Mouse (Mus musculus): ENCODE measurements around the gene Mknk2. TPM values are rescaled to one million over a fixed set of nuclear protein-coding genes. Genes with fewer than 3 reads are reported as not detected.

Gene Mknk2
- total RNA-seq (2021) = 10 to 100 TPM; 39.9 to 42.0 TPM

GRCm38 (mm10) chr10:80677942-80678436, at the start of gene Mknk2:
Mknk2 (minus strand) TSS chr10:80678112.
- DNase-seq (ENCODE audit: low spot score in 2 of 2) = peak; percentile 75
- intact Hi-C loops (cut with DNase I) = loop anchor here (2.0 kb wide), 2 partner anchors 21 to 55 kb away; partner anchors contain the start of genes Btbd2 and Csnk1g2

GRCm38 (mm10) chr10:80717281-80717680, 39.4 kb upstream of the Mknk2 start:
- intact Hi-C loops (cut with DNase I) = no loop called here

GRCm38 (mm10) chr10:80710834-80711233, 32.9 kb upstream of the Mknk2 start:
- intact Hi-C loops (cut with DNase I) = no loop called here
- DNase-seq (ENCODE audit: low spot score in 2 of 2) = no peak

More at GRCm38 (mm10) chr10:80717281-80717680, 39.4 kb upstream of the Mknk2 start:
- no peak for DNase-seq (ENCODE audit: low spot score in 2 of 2)

- intact Hi-C loops (cut with DNase I) = no loop called here
These were observed 27.6 kb upstream of the Mknk2 start for GRCm38 (mm10) chr10:80705479-80705878.

GRCm38 (mm10) chr10:80705033-80705432, 27.1 kb upstream of the Mknk2 start:
- intact Hi-C loops (cut with DNase I) = no loop called here

More at GRCm38 (mm10) chr10:80705479-80705878, 27.6 kb upstream of the Mknk2 start:
- DNase-seq (ENCODE audit: low spot score in 2 of 2) = no peak

GRCm38 (mm10) chr10:80704418-80704817, 26.5 kb upstream of the Mknk2 start:
- intact Hi-C loops (cut with DNase I) = loop anchor here (5.0 kb wide), 1 partner anchor 47 kb away; the partner anchor contains the start of gene Btbd2
- no peak for DNase-seq (ENCODE audit: low spot score in 2 of 2)

More at GRCm38 (mm10) chr10:80705033-80705432, 27.1 kb upstream of the Mknk2 start:
- DNase-seq (ENCODE audit: low spot score in 2 of 2) = no peak

GRCm38 (mm10) chr10:80703643-80704042, 25.7 kb upstream of the Mknk2 start:
- intact Hi-C loops (cut with DNase I) = loop anchor here (5.0 kb wide), 1 partner anchor 46 kb away; the partner anchor contains the start of gene Btbd2
- no peak for DNase-seq (ENCODE audit: low spot score in 2 of 2)

GRCm38 (mm10) chr10:80702536-80703390, 24.9 kb upstream of the Mknk2 start:
- intact Hi-C loops (cut with DNase I) = loop anchor here (5.0 kb wide), 1 partner anchor 45 kb away; the partner anchor contains the start of gene Btbd2
- peak; percentile 95 to 96 for DNase-seq (ENCODE audit: low spot score in 2 of 2)

GRCm38 (mm10) chr10:80701721-80702535, 24.0 kb upstream of the Mknk2 start, which contains the start of the genes Mob3a and Izumo4:
Mob3a (minus strand) TSS chr10:80701977.
Izumo4 (plus strand) TSS chr10:80702184.
- peak; percentile 99 to 100 for DNase-seq (ENCODE audit: low spot score in 2 of 2)
- intact Hi-C loops (cut with DNase I) = loop anchor here (5.0 kb wide), 1 partner anchor 45 kb away; the partner anchor contains the start of gene Btbd2

GRCm38 (mm10) chr10:80700732-80701131, 22.8 kb upstream of the Mknk2 start:
- no peak for DNase-seq (ENCODE audit: low spot score in 2 of 2)
- intact Hi-C loops (cut with DNase I) = loop anchor here (5.0 kb wide), 1 partner anchor 43 kb away; the partner anchor contains the start of gene Btbd2

- intact Hi-C loops (cut with DNase I) = loop anchor here (5.0 kb wide), 1 partner anchor 43 kb away; the partner anchor contains the start of gene Btbd2
- DNase-seq (ENCODE audit: low spot score in 2 of 2) = no peak
These were observed 22.2 kb upstream of the Mknk2 start for GRCm38 (mm10) chr10:80700038-80700504.

- DNase-seq (ENCODE audit: low spot score in 2 of 2) = no peak
- intact Hi-C loops (cut with DNase I) = no loop called here
These were observed 20.7 kb upstream of the Mknk2 start for GRCm38 (mm10) chr10:80698605-80699004.

GRCm38 (mm10) chr10:80697812-80698211, 19.9 kb upstream of the Mknk2 start:
- intact Hi-C loops (cut with DNase I) = no loop called here
- DNase-seq (ENCODE audit: low spot score in 2 of 2) = no peak

GRCm38 (mm10) chr10:80697393-80697787, 19.5 kb upstream of the Mknk2 start:
- intact Hi-C loops (cut with DNase I) = no loop called here

GRCm38 (mm10) chr10:80696502-80697392, 18.8 kb upstream of the Mknk2 start:
- intact Hi-C loops (cut with DNase I) = no loop called here
- DNase-seq (ENCODE audit: low spot score in 2 of 2) = no peak

More at GRCm38 (mm10) chr10:80697393-80697787, 19.5 kb upstream of the Mknk2 start:
- no peak for DNase-seq (ENCODE audit: low spot score in 2 of 2)

GRCm38 (mm10) chr10:80695801-80696501, 18.0 kb upstream of the Mknk2 start:
- intact Hi-C loops (cut with DNase I) = no loop called here
- no peak for DNase-seq (ENCODE audit: low spot score in 2 of 2)

GRCm38 (mm10) chr10:80695186-80695585, 17.3 kb upstream of the Mknk2 start:
- DNase-seq (ENCODE audit: low spot score in 2 of 2) = no peak

More at GRCm38 (mm10) chr10:80695186-80695585, 17.3 kb upstream of the Mknk2 start:
- intact Hi-C loops (cut with DNase I) = no loop called here
